Mouse (Mus musculus) right cerebral cortex, postnatal 10 days (tissue): Measurements from ENCODE around the gene Fbxo40.

ENCODE experiments used
- DNase-seq, 2 experiments: peaks; one replicate each; pipeline ENCODE4 v3.0.0; 2021; ENCODE audit warnings: low spot score in 2 of 2

Gene Fbxo40

GRCm38 (mm10) chr16:36924312-36924711 lies 66.0 kb downstream of the Fbxo40 start:
- DNase-seq = no peak

GRCm38 (mm10) chr16:36921980-36922379 lies 68.3 kb downstream of the Fbxo40 start:
- DNase-seq = no peak

GRCm38 (mm10) chr16:36921067-36921613 lies 69.1 kb downstream of the Fbxo40 start:
- no peak for DNase-seq

DNA sequence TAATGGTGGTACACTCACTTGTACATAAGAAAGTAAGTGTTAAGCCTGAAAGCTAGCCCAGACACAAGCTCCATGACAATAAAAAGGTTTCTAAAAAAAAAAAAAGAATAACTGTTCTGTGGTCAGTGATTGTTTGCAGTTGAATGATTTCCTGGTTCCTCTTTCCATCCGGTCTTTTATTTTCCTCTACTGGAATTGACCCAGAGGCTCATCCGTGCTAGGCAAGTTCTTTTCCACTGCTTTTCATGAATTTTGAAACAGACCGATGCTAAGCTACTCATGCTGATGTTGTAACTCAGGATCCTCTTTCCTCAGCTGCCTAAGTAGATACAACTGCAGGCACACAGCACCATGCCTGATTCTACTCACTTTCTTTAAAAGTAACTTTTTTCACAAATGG lies 69.9 kb downstream of the Fbxo40 start:
- no peak for DNase-seq

- DNase-seq = no peak
Observed at GRCm38 (mm10) chr16:36918505-36918904, 71.8 kb downstream of the Fbxo40 start.

- no peak for DNase-seq
Observed at GRCm38 (mm10) chr16:36914195-36914594, 76.1 kb downstream of the Fbxo40 start.
